Mouse (Mus musculus) layer of hippocampus, postnatal 14 days (tissue): ENCODE data around the gene Olfr734. TPM values are rescaled to one million over a fixed set of nuclear protein-coding genes. Genes with fewer than 3 reads are reported as not detected.

Experiments used
- DNase-seq, 2 experiments: peaks; one replicate each; pipeline ENCODE4 v3.0.0; 2021 to 2022; ENCODE audit warnings: low spot score in 2 of 2, mixed read lengths in 1 of 2
- long read RNA-seq, 2 experiments: library from polyadenylated mRNA; stranded (forward); transcript quantifications; one replicate each; pipeline ENCODE4 v2.0.0; 2021
- total RNA-seq, 2 experiments: library from RNA; stranded (reverse); gene quantifications; 2 replicates each; pipeline ENCODE4 v1.2.3; 2021

The Olfr734 gene
- not detected for total RNA-seq
- long read RNA-seq, experiment 1, result 0 reads
- long read RNA-seq, experiment 2, result 0 reads

- no peak for DNase-seq
Observed at GRCm38 (mm10) chr14:50326661-50327060, at the start of gene Olfr734. TSS of gene Olfr734 (minus strand) at chr14:50326761.

GRCm38 (mm10) chr14:50363561-50363960 lies 37.0 kb upstream of the Olfr734 start:
- DNase-seq, result no peak

GRCm38 (mm10) chr14:50360480-50360879 lies 33.9 kb upstream of the Olfr734 start:
- DNase-seq, result no peak

- DNase-seq, result no peak
Observed at GRCm38 (mm10) chr14:50357593-50357992, 31.0 kb upstream of the Olfr734 start, which contains the start of gene Tlr11. TSS of gene Tlr11 (plus strand) at chr14:50357914.

- no peak for DNase-seq
Observed at GRCm38 (mm10) chr14:50356725-50357124, 30.2 kb upstream of the Olfr734 start.

GRCm38 (mm10) chr14:50352438-50352837 lies 25.9 kb upstream of the Olfr734 start:
- DNase-seq, result no peak

- no peak for DNase-seq
Observed at GRCm38 (mm10) chr14:50348796-50349195, 22.2 kb upstream of the Olfr734 start, which contains the start of gene Olfr735. TSS of gene Olfr735 (minus strand) at chr14:50348872.

- DNase-seq, result no peak
Observed at GRCm38 (mm10) chr14:50301422-50301821, 25.1 kb downstream of the Olfr734 start, which contains the start of gene Olfr733. TSS of gene Olfr733 (minus strand) at chr14:50301522.

- DNase-seq, result no peak
Observed at GRCm38 (mm10) chr14:50284106-50284505, 42.5 kb downstream of the Olfr734 start, which contains the start of gene Olfr732. TSS of gene Olfr732 (minus strand) at chr14:50284206.

Other genes with a start within 250 kb of the Olfr734 start
- gene Olfr726, start 235.8 kb downstream of the Olfr734 start, total RNA-seq, result not detected
- not detected for gene Olfr727, start 203.6 kb downstream of the Olfr734 start, total RNA-seq
- not detected for gene Olfr728, start 184.1 kb downstream of the Olfr734 start, total RNA-seq
- gene Olfr729, start 173.9 kb downstream of the Olfr734 start, total RNA-seq, result not detected
- not detected for gene Olfr730, start 138.6 kb downstream of the Olfr734 start, total RNA-seq
- not detected for gene Olfr731, start 84.9 kb downstream of the Olfr734 start, total RNA-seq
- not detected for gene Olfr732, start 42.6 kb downstream of the Olfr734 start, total RNA-seq
- not detected for gene Olfr733, start 25.2 kb downstream of the Olfr734 start, total RNA-seq
- not detected for gene Olfr735, start 22.1 kb upstream of the Olfr734 start, total RNA-seq
- gene Tlr11, start 31.2 kb upstream of the Olfr734 start, total RNA-seq, result not detected
- gene Olfr736, start 54.4 kb upstream of the Olfr734 start, total RNA-seq, result not detected
- gene Olfr738, start 80.8 kb upstream of the Olfr734 start, total RNA-seq, result not detected
- not detected for gene Olfr739, start 91.9 kb upstream of the Olfr734 start, total RNA-seq
- not detected for gene Olfr740, start 118.8 kb upstream of the Olfr734 start, total RNA-seq
- not detected for gene Olfr741, start 146.0 kb upstream of the Olfr734 start, total RNA-seq
- not detected for gene Olfr742, start 176.8 kb upstream of the Olfr734 start, total RNA-seq
- not detected for gene Olfr743, start 195.1 kb upstream of the Olfr734 start, total RNA-seq